Mouse (Mus musculus) stomach, postnatal 0 days (tissue): ENCODE measurements at regions not wholly inside any gene's neighbourhood (a gene's known extent, or its start where the extent isn't known, plus 50 kb on each side); places are given as distances from the start of the nearest gene placed in this dataset.

Experiments used
- CTCF ChIP-seq: IDR thresholded peaks from 2 replicates; pipeline ENCODE4 v1.5.1; 2016; ENCODE audit warnings: antibody characterized with exemption, low read depth, mild to moderate bottlenecking, moderate library complexity
- EP300 ChIP-seq: optimal IDR thresholded peaks from 2 replicates; pipeline ENCODE3; 2016; ENCODE audit warnings: antibody characterized with exemption

- TF ChIP-seq CTCF (no peak), EP300 (no peak)
Observed at GRCm38 (mm10) chr14:17607186-17607585, 52.9 kb upstream of the Thrb start.
